Mouse (Mus musculus) heart, postnatal 36 days (tissue): Measurements from ENCODE around the gene Sphk2. TPM values are rescaled to one million over a fixed set of nuclear protein-coding genes. Genes with fewer than 3 reads are reported as not detected.

ENCODE experiments used
- DNase-seq, 2 experiments: peaks; one replicate each; pipeline ENCODE4 v3.0.0; 2021 to 2022
- intact Hi-C: fragments of 180-260 bp; cut with DNase I; formaldehyde crosslinking; loops from one replicate; pipeline ENCODE4 v1.15.1; 2025
- total RNA-seq, 2 experiments: library from RNA; stranded (reverse); gene quantifications; 2 replicates each; pipeline ENCODE4 v1.2.3; 2021

The Sphk2 gene
- total RNA-seq, 2 experiments from 2014 or later: 16.2 to 18.7 TPM

- intact Hi-C loops: no loop called here
Observed at GRCm38 (mm10) chr7:45725151-45725550, 7.3 kb upstream of the Sphk2 start.

GRCm38 (mm10) chr7:45723781-45724180 lies 6.0 kb upstream of the Sphk2 start:
- no peak for DNase-seq
- intact Hi-C loops: no loop called here

More at GRCm38 (mm10) chr7:45725151-45725550, 7.3 kb upstream of the Sphk2 start:
- DNase-seq: no peak

- intact Hi-C loops: no loop called here
- DNase-seq: no peak
Observed at GRCm38 (mm10) chr7:45723301-45723700, 5.5 kb upstream of the Sphk2 start.

- intact Hi-C loops: no loop called here
- DNase-seq: no peak
Observed at GRCm38 (mm10) chr7:45722348-45722713, 4.5 kb upstream of the Sphk2 start.

GRCm38 (mm10) chr7:45721642-45722347 lies 4.0 kb upstream of the Sphk2 start:
- DNase-seq: no peak
- intact Hi-C loops: no loop called here

GRCm38 (mm10) chr7:45721234-45721571 lies 3.4 kb upstream of the Sphk2 start:
- DNase-seq: no peak
- intact Hi-C loops: no loop called here

- DNase-seq: no peak
- intact Hi-C loops: no loop called here
Observed at GRCm38 (mm10) chr7:45720413-45721233, 2.8 kb upstream of the Sphk2 start, which contains the start of gene Fam83e. Gene Fam83e (plus strand): TSS chr7:45721212.

- intact Hi-C loops: loop anchor here (5.0 kb wide), 1 partner anchor 202 kb away; the partner anchor contains the start of genes Ccdc114 and Emp3
- DNase-seq: no peak
Observed at GRCm38 (mm10) chr7:45719738-45720412, 2.1 kb upstream of the Sphk2 start.

- DNase-seq: no peak
Observed at GRCm38 (mm10) chr7:45719180-45719579, 1.4 kb upstream of the Sphk2 start.

GRCm38 (mm10) chr7:45718331-45718730 lies 529 bp upstream of the Sphk2 start:
- no peak for DNase-seq
- intact Hi-C loops: loop anchor here (5.0 kb wide), 1 partner anchor 204 kb away; the partner anchor contains the start of genes Ccdc114 and Emp3

More at GRCm38 (mm10) chr7:45719180-45719579, 1.4 kb upstream of the Sphk2 start:
- intact Hi-C loops: loop anchor here (5.0 kb wide), 1 partner anchor 203 kb away; the partner anchor contains the start of genes Ccdc114 and Emp3

GRCm38 (mm10) chr7:45716952-45717917 lies 567 bp downstream of the Sphk2 start:
- no peak for DNase-seq
- intact Hi-C loops: loop anchor here (5.0 kb wide), 1 partner anchor 205 kb away; the partner anchor contains the start of genes Ccdc114 and Emp3

- DNase-seq: no peak
- intact Hi-C loops: loop anchor here (5.0 kb wide), 1 partner anchor 206 kb away; the partner anchor contains the start of genes Ccdc114 and Emp3
Observed at GRCm38 (mm10) chr7:45716460-45716857, 1.3 kb downstream of the Sphk2 start.

- peak; percentile 34 to 40 for DNase-seq
- intact Hi-C loops: loop anchor here (5.0 kb wide), 1 partner anchor 206 kb away; the partner anchor contains the start of genes Ccdc114 and Emp3
Observed at GRCm38 (mm10) chr7:45715741-45716459, 1.9 kb downstream of the Sphk2 start.

- intact Hi-C loops: loop anchor here (5.0 kb wide), 1 partner anchor 207 kb away; the partner anchor contains the start of genes Ccdc114 and Emp3
- DNase-seq: peak; percentile 94 to 95
Observed at GRCm38 (mm10) chr7:45715090-45715708, 2.6 kb downstream of the Sphk2 start, which contains the start of gene Rpl18. Gene Rpl18 (plus strand): TSS chr7:45715457.

GRCm38 (mm10) chr7:45714630-45715089 lies 3.1 kb downstream of the Sphk2 start:
- no peak for DNase-seq
- intact Hi-C loops: loop anchor here (5.0 kb wide), 1 partner anchor 208 kb away; the partner anchor contains the start of genes Ccdc114 and Emp3

GRCm38 (mm10) chr7:45713881-45714520 lies 3.8 kb downstream of the Sphk2 start:
- DNase-seq: no peak
- intact Hi-C loops: no loop called here

- DNase-seq: no peak
- intact Hi-C loops: no loop called here
Observed at GRCm38 (mm10) chr7:45713396-45713795, 4.4 kb downstream of the Sphk2 start.
